Mouse (Mus musculus) cerebellum, adult 2 months (tissue): ENCODE results near the gene Depdc5. TPM values are rescaled to one million over a fixed set of nuclear protein-coding genes. Genes with fewer than 3 reads are reported as not detected.
"Not testable (repeated sequence)": the region's sequence is repeated elsewhere in the genome, so short reads cannot be mapped to it uniquely, and the experiment has no call there.

Source experiments
- DNase-seq, 2 experiments: peaks; one replicate each; pipeline ENCODE4 v3.0.0; 2021
- H3K27ac ChIP-seq: fragments of 200-500 bp; 2 replicates; pipeline ENCODE4 v1.5.1; 2012; ENCODE audit warnings: low read length, control low read depth, inconsistent platforms; ENCODE audit not compliant: insufficient read depth
- H3K27me3 ChIP-seq: fragments of 200-500 bp; 2 replicates; pipeline ENCODE4 v1.6.1; 2012; ENCODE audit warnings: inconsistent platforms, mild to moderate bottlenecking, low read length, moderate library complexity; ENCODE audit not compliant: control insufficient read depth, insufficient read depth
- H3K4me1 ChIP-seq: fragments of 200-500 bp; 2 replicates; pipeline ENCODE4 v1.6.1; 2011; ENCODE audit warnings: low read length; ENCODE audit not compliant: control insufficient read depth, insufficient read depth
- H3K4me3 ChIP-seq: fragments of 200-500 bp; replicated peaks from 2 replicates; pipeline ENCODE3; 2011; ENCODE audit warnings: mild to moderate bottlenecking, low read depth, low read length, control low read depth; ENCODE audit not compliant: insufficient read depth
- CTCF ChIP-seq: fragments of 200-500 bp; IDR thresholded peaks from 2 replicates; pipeline ENCODE4 v1.5.1; 2011; ENCODE audit warnings: low read depth, mild to moderate bottlenecking, control low read depth, low read length, moderate library complexity, borderline replicate concordance; ENCODE audit not compliant: insufficient read depth
- POLR2A ChIP-seq: fragments of 200-500 bp; IDR thresholded peaks from 2 replicates; pipeline ENCODE4 v1.6.1; 2011; ENCODE audit warnings: low read length, control low read depth, borderline replicate concordance; ENCODE audit not compliant: insufficient read depth
- WGBS: fragments of 180-500 bp; shearing (Covaris S2); methylation state at CpG from one replicate; pipeline ENCODE4 v1.1.7; 2018; 5-methylcytosine and 5-hydroxymethylcytosine counted together
- polyA plus RNA-seq: library from polyadenylated mRNA; depleted of rRNA; stranded (reverse); fragments of >200 nt; gene quantifications from 2 replicates; pipeline ENCODE4 v1.2.3, GENCODE M21; 2012; rRNA removed

The Depdc5 gene
- polyA plus RNA-seq, result 45.8 and 47.4 TPM in 2 replicates

DNA sequence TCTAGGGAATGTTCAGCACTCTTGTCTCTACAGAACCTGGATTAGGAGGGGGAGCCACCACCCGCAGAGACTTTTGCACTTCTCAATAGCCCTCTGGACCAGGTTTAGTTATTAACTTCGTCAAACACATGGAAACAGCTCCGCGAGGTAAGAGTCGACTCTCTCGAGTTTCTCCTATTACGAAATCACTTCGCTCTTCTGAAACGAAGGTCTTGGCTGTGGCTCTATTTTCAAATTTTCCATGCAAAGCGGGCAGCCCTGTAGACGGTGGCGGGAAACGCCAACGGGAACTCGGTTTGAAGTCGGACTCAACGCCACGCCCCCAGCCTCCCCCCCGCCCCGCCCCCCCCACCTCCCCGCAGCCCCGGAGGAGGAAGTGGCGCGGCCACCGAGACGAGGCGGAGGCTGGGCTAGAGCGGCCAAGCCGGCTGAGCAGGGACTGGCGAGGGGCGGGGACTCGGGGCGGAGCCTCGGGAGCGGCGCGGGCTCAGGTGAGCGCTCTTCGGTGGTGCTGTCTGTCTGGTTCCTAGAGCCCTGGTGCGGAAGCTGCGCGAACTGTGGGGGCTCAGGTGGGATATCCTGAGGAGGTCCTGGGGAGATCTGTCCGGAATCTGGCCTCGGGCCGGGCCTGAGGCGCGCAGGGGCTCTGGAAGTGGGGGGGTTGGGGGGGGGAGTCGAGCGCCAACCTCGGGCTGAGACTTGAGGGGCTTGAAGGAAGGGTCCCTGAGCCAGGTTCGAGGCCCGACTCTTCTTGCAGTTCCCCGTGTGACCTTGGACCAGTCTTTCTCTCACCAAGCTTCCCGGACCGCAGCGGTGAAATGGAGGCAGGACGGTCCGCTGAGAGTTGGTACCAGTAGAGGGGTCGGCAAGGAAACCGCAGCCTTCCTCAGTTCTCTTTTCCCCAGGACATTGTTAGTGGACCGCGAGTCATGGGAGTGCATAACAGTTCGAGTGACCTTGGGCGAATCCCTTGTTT, at the start of gene Depdc5:
TSS of gene Depdc5 (plus strand) at position 449 of the 976 bp plus-strand sequence.
- TF ChIP-seq POLR2A (peak; percentile 88), CTCF (no peak)
- Histone ChIP-seq H3K27me3 (no peaks in the 10 kb centered on the region), H3K4me3 (peak within 1 kb of the TSS; percentile 62), H3K27ac (no peak within 1 kb of the TSS), H3K4me1 (peaks cover 2% of the 10 kb centered on the region; the same call in 1 of the 2 replicates)
- WGBS, result under 1% methylated on average over 64 of the region's 64 CpGs
- peak; percentile 93 to 95 for DNase-seq

DNA sequence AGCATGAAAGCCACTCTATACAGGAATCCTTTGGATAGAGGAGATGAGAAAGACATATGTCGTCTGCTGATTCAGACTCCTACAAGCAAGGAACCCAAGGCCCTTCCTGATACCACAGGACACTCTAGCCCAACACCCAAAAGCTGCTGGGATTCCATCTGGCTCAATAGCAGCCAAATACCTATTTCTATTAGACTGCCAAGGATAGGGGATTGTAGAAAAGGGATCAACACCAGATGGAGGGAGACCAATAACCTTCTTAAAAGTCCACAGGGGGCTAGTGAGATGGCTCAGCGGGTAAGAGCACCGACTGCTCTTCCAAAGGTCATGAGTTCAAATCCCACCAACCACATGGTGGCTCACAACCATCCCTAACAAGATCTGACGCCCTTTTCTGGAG, 48.1 kb upstream of the Depdc5 start:
- no peak overlapping the region for H3K4me3 ChIP-seq
- no peaks in the 10 kb centered on the region for H3K27me3 ChIP-seq
- peak; percentile 23 to 70 for DNase-seq
- no peak overlapping the region for H3K27ac ChIP-seq
- no peak for TF ChIP-seq CTCF
- TF ChIP-seq POLR2A, result no peak
- H3K4me1 ChIP-seq, result no peaks in the 10 kb centered on the region
- WGBS, result 16% methylated on average over 4 of the region's 4 CpGs

DNA sequence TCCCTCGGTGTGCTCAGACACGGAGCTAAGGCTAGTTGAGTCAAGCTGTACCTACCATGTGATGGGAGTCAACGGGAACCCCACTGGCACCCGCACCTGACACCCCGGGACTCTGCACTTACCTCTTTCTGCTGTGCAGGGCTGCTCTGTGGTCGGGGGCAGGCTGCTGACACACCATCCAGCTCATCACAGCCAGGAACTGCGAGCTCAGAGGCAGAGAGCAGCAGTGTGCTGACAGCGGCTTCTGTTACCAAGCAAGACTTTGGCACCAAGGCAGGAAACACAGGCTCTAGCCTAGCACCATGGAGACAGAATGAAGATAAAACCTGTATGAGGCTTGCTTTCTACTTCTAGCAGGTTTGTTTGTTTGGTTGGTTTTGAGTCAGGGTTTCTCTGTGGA, 43.0 kb upstream of the Depdc5 start:
- H3K4me1 ChIP-seq, result no peaks in the 10 kb centered on the region
- no peak overlapping the region for H3K27ac ChIP-seq
- no peak overlapping the region for H3K4me3 ChIP-seq
- 90% methylated on average over 8 of the region's 8 CpGs for WGBS
- H3K27me3 ChIP-seq, result no peaks in the 10 kb centered on the region
- TF ChIP-seq POLR2A (no peak), CTCF (no peak)
- DNase-seq, result no peak

DNA sequence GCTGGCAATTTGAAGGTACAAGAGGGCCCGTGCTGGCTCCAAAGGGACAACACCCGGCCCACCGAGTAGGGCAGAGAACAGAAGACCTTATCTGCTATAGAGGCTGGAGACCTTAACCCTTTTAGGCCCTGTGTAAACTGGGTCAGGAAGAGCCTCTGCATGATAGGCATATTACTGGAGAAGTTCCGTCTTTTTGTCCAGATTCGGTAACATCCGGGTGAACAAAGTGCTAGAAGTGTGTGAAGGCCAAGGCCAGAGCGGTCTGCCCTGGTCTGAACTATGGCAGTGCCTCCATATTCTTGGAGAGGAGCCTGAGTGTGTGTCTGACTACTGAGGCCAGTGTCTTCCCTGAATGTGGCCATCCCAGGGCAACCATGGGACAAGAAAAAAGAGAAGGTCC, 36.5 kb upstream of the Depdc5 start, which contains the start of gene Gm20671:
TSS of gene Gm20671 (minus strand) at position 101 of the 400 bp plus-strand sequence.
- H3K27ac ChIP-seq, result no peak within 1 kb of the TSS
- H3K4me3 ChIP-seq, result no peak within 1 kb of the TSS
- no peak for TF ChIP-seq POLR2A
- no peak for TF ChIP-seq CTCF
- no peak for DNase-seq
- 91% methylated on average over 7 of the region's 7 CpGs for WGBS
- no peaks in the 10 kb centered on the region for H3K27me3 ChIP-seq
- no peaks in the 10 kb centered on the region for H3K4me1 ChIP-seq

GRCm38 (mm10) chr5:32828766-32829165, 34.7 kb upstream of the Depdc5 start:
- DNase-seq, H3K4me3 ChIP-seq, H3K4me1 ChIP-seq, H3K27me3 ChIP-seq, H3K27ac ChIP-seq: not testable (repeated sequence)
- 58% methylated on average over 1 of the region's 1 CpGs for WGBS

GRCm38 (mm10) chr5:32830054-32830453, 33.4 kb upstream of the Depdc5 start:
- no peak overlapping the region for H3K4me3 ChIP-seq
- DNase-seq, result no peak
- no peak overlapping the region for H3K27ac ChIP-seq
- H3K27me3 ChIP-seq, result no peaks in the 10 kb centered on the region
- no peak for TF ChIP-seq POLR2A
- TF ChIP-seq CTCF, result no peak
- 86% methylated on average over 2 of the region's 2 CpGs for WGBS
- no peaks in the 10 kb centered on the region for H3K4me1 ChIP-seq

- Histone ChIP-seq H3K4me1 (peaks cover 3% of the 10 kb centered on the region), H3K27me3 (no peaks in the 10 kb centered on the region), H3K27ac (no peak overlapping the region), H3K4me3 (no peak overlapping the region)
- WGBS, result 89% methylated on average over 1 of the region's 1 CpGs
- no peak for TF ChIP-seq POLR2A
- no peak for TF ChIP-seq CTCF
- no peak for DNase-seq
These were observed 29.0 kb upstream of the Depdc5 start for GRCm38 (mm10) chr5:32834497-32834896.

DNA sequence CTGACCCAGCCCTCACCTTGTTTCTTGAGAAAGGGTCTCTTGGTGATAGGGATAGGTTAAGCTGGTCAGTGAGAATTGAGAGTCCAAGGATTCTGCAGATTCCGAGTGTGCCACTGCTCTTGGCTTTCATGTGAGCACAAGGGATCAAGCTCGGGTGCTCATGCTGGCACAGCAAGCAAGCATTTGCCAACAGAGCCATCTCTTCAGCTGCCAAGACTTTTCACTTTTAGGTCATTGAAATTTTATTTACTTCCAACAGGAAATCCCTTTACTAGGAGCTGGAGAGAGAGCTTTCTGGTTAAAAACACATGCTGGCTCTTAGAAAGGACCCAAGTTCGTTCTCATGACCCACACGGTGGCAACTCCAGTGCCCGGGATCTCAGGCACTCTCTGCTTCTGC, 26.5 kb upstream of the Depdc5 start:
- H3K4me1 ChIP-seq, result peaks cover 3% of the 10 kb centered on the region
- no peak overlapping the region for H3K4me3 ChIP-seq
- peak; percentile 30 to 60 for DNase-seq
- WGBS, result 12% methylated on average over 5 of the region's 5 CpGs
- H3K27ac ChIP-seq, result peak overlapping the region; percentile 7; the same call in 1 of the 2 replicates
- no peaks in the 10 kb centered on the region for H3K27me3 ChIP-seq
- TF ChIP-seq POLR2A (no peak), CTCF (no peak)
